Mouse (Mus musculus) MN1 (cell line): ENCODE measurements at regions not wholly inside any gene's neighbourhood (a gene's known extent, or its start where the extent isn't known, plus 50 kb on each side); places are given as distances from the start of the nearest gene placed in this dataset.

Source experiments
- DNase-seq: peaks from one replicate; pipeline ENCODE4 v3.0.0-alpha.2; 2016; ENCODE audit warnings: low spot score

- DNase-seq = no peak
Observed at GRCm38 (mm10) chr13:51227836-51228235, 57.0 kb downstream of the Nxnl2 start.

GRCm38 (mm10) chr13:51228862-51229770 is 58.3 kb downstream of the Nxnl2 start:
- no peak for DNase-seq

GRCm38 (mm10) chr13:51229862-51230261 is 59.0 kb downstream of the Nxnl2 start:
- no peak for DNase-seq

- no peak for DNase-seq
Observed at GRCm38 (mm10) chr13:51231586-51231985, 60.8 kb downstream of the Nxnl2 start.

- no peak for DNase-seq
Observed at GRCm38 (mm10) chr13:51247378-51247777, 76.6 kb downstream of the Nxnl2 start.

GRCm38 (mm10) chr13:51253371-51253770 is 82.5 kb downstream of the Nxnl2 start:
- DNase-seq = no peak

GRCm38 (mm10) chr13:51255688-51256087 is 84.9 kb downstream of the Nxnl2 start:
- DNase-seq = no peak

- peak; percentile 19 for DNase-seq
Observed at GRCm38 (mm10) chr13:51258752-51259721, 88.2 kb downstream of the Nxnl2 start.

GRCm38 (mm10) chr13:51261619-51262018 is 90.8 kb downstream of the Nxnl2 start:
- DNase-seq = no peak

- no peak for DNase-seq
Observed at GRCm38 (mm10) chr13:51272786-51273185, 102.0 kb downstream of the Nxnl2 start.

GRCm38 (mm10) chr13:51274639-51275038 is 103.8 kb downstream of the Nxnl2 start:
- peak; percentile 57 for DNase-seq

- no peak for DNase-seq
Observed at GRCm38 (mm10) chr13:51276601-51277000, 105.8 kb downstream of the Nxnl2 start.

GRCm38 (mm10) chr13:51277515-51277914 is 106.7 kb downstream of the Nxnl2 start:
- DNase-seq = no peak

GRCm38 (mm10) chr13:51279642-51280387 is 109.0 kb downstream of the Nxnl2 start:
- peak; percentile 67 for DNase-seq

GRCm38 (mm10) chr13:51280388-51280753 is 109.5 kb downstream of the Nxnl2 start:
- no peak for DNase-seq

GRCm38 (mm10) chr13:51284679-51285078 is 113.9 kb downstream of the Nxnl2 start:
- peak; percentile 57 for DNase-seq

GRCm38 (mm10) chr13:51289442-51289841 is 118.6 kb downstream of the Nxnl2 start:
- no peak for DNase-seq

- DNase-seq = no peak
Observed at GRCm38 (mm10) chr13:51290021-51290424, 118.4 kb upstream of the S1pr3 start.

- no peak for DNase-seq
Observed at GRCm38 (mm10) chr13:51290926-51291325, 117.5 kb upstream of the S1pr3 start.

GRCm38 (mm10) chr13:51293047-51293446 is 115.4 kb upstream of the S1pr3 start:
- DNase-seq = no peak

- DNase-seq = peak; percentile 66
Observed at GRCm38 (mm10) chr13:51295872-51296271, 112.6 kb upstream of the S1pr3 start.
